Mouse (Mus musculus) limb, embryonic 11.5 days (tissue): ENCODE data around the gene Paqr7. TPM values are rescaled to one million over a fixed set of nuclear protein-coding genes. Genes with fewer than 3 reads are reported as not detected.
A peak's percentile ranks its signal among the peaks of the same experiment; 100 is the strongest.

Experiments used
- ATAC-seq: fragments of 200-750 bp; cut with Nextera tagmentation; 2 replicates; pipeline ENCODE4 v1.8.0; 2017; ENCODE audit warnings: low read depth; ENCODE audit not compliant: insufficient number of reproducible peaks, low FRiP score, low TSS enrichment
- DNase-seq: peaks from one replicate; pipeline ENCODE4 v3.0.0-alpha.2; 2015; ENCODE audit warnings: low spot score
- H3K27ac ChIP-seq: fragments of 300-500 bp; sonication (generic); replicated peaks from 2 replicates; pipeline ENCODE4 v1.5.1; 2014; ENCODE audit warnings: low read depth, mild to moderate bottlenecking, low read length
- H3K27me3 ChIP-seq: fragments of 300-500 bp; sonication (generic); 2 replicates; pipeline ENCODE4 v1.6.1; 2014; ENCODE audit warnings: mild to moderate bottlenecking, low read length, mixed read lengths; ENCODE audit not compliant: control insufficient read depth, insufficient read depth
- H3K36me3 ChIP-seq: fragments of 300-500 bp; sonication (generic); 2 replicates; pipeline ENCODE4 v1.6.1; 2014; ENCODE audit warnings: mild to moderate bottlenecking, low read length, moderate library complexity, mixed read lengths; ENCODE audit not compliant: control insufficient read depth, insufficient read depth
- H3K4me1 ChIP-seq: fragments of 300-500 bp; sonication (generic); 2 replicates; pipeline ENCODE4 v1.6.1; 2014; ENCODE audit warnings: low read length, mixed read lengths; ENCODE audit not compliant: control insufficient read depth, insufficient read depth
- H3K4me2 ChIP-seq: fragments of 300-500 bp; sonication (generic); 2 replicates; pipeline ENCODE4 v1.6.1; 2014; ENCODE audit warnings: low read depth, mild to moderate bottlenecking, moderate library complexity; ENCODE audit not compliant: severe bottlenecking
- H3K4me3 ChIP-seq: fragments of 300-500 bp; sonication (generic); 2 replicates; pipeline ENCODE4 v1.5.1; 2014; ENCODE audit warnings: low read depth, low read length
- H3K9ac ChIP-seq: fragments of 300-500 bp; sonication (generic); 2 replicates; pipeline ENCODE4 v1.6.1; 2014; ENCODE audit warnings: mild to moderate bottlenecking, low read length
- H3K9me3 ChIP-seq: fragments of 300-500 bp; sonication (generic); 2 replicates; pipeline ENCODE4 v1.6.1; 2016; ENCODE audit warnings: low read length; ENCODE audit not compliant: control insufficient read depth
- WGBS: fragments of 180-500 bp; shearing (Covaris S2); extraction: QIAGEN DNeasy Blood & Tissue Kit; methylation state at CpG from one replicate; pipeline ENCODE4 v1.1.7; 2014; 5-methylcytosine and 5-hydroxymethylcytosine counted together
- polyA plus RNA-seq: library from polyadenylated mRNA; unstranded; fragments of >200 nt; fragmentation: Nextera tagmentation; extraction: Ambion mirVana; gene quantifications from 2 replicates; pipeline ENCODE4 v1.2.1, GENCODE M21; 2014

The Paqr7 gene
- polyA plus RNA-seq, 1 experiment from 2014 or later: 0.88 TPM

DNA sequence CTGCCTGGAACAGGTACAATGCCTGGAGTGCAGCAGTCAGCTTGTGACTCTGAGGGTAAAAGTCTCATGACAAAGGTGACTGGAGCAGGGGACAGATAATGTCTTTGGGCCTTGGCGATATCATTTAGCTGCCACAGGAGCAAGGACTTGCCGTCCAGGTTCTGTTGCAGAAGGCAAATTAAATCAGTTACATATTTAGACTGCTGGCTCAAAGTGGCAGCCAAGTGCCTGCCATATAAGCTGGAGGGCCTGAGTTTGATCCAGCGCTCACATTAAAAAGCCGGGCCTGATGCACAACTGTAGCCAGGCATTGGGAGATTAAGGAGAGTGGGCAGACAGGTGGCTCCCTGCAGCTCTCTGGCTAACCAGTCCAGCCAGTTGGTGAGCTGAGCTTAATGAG, 16.7 kb upstream of the Paqr7 start:
- WGBS: 90% methylated on average over 4 of the region's 4 CpGs
- Histone ChIP-seq H3K4me3 (no peak overlapping the region), H3K27me3 (no peaks in the 10 kb centered on the region; the same call in 1 of the 2 replicates), H3K4me1 (no peaks in the 10 kb centered on the region), H3K9ac (no peak overlapping the region), H3K4me2 (no peak overlapping the region), H3K27ac (no peak overlapping the region), H3K9me3 (no peaks in the 10 kb centered on the region), H3K36me3 (peaks cover 5% of the 10 kb centered on the region; the same call in 1 of the 2 replicates)
- ATAC-seq: no peak
- no peak for DNase-seq

DNA sequence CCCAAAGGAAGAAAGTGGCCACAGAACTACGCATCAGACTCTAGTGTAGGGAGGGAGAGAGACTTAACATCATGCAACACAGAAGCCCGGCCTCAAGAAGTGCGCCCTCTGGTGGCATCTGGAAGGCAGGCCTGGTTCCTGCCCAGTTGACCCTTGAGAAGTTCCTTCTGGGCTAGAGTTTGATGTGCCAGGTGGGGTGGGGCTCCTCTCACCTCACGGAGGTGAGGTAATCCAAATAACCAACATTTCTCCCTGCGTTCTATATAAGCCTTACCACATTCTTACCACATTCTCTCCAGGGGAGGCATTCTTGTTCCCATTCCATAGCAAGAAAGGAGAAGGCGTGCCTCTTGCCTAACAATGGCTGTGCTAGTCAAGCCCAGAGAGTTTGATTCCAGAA, 15.6 kb upstream of the Paqr7 start:
- Histone ChIP-seq H3K9me3 (no peaks in the 10 kb centered on the region), H3K9ac (no peak overlapping the region), H3K36me3 (peaks cover 2% of the 10 kb centered on the region; the same call in 1 of the 2 replicates), H3K4me3 (no peak overlapping the region), H3K27ac (no peak overlapping the region), H3K27me3 (no peaks in the 10 kb centered on the region; the same call in 1 of the 2 replicates), H3K4me1 (no peaks in the 10 kb centered on the region), H3K4me2 (no peak overlapping the region)
- ATAC-seq (no peak), DNase-seq (peak; percentile 82)
- WGBS: 25% methylated on average over 6 of the region's 6 CpGs

DNA sequence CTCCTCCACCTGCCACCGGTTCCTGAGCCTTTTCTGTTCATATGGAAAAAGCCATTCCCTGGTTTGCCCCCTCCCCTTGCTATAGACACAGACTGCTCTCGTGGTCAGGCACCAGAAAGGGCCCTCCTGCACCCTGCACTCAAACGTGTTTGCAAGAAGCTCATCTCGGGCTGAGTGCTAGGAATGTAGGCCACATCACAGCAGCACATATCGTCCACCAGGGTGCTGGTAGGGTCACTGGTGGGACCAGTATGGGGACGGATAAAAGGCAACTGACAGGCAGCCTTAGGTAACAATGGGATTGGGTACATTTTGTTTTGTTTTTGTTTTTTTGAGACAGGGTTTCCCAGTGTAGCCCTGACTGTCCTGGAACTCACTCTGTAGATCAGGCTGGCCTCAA, 15.2 kb upstream of the Paqr7 start:
- Histone ChIP-seq H3K27me3 (no peaks in the 10 kb centered on the region; the same call in 1 of the 2 replicates), H3K27ac (no peak overlapping the region), H3K4me3 (no peak overlapping the region), H3K9me3 (no peaks in the 10 kb centered on the region), H3K36me3 (peaks cover 2% of the 10 kb centered on the region; the same call in 1 of the 2 replicates), H3K4me2 (no peak overlapping the region), H3K9ac (no peak overlapping the region), H3K4me1 (no peaks in the 10 kb centered on the region)
- ATAC-seq: no peak
- 57% methylated on average over 6 of the region's 6 CpGs for WGBS
- DNase-seq: no peak

DNA sequence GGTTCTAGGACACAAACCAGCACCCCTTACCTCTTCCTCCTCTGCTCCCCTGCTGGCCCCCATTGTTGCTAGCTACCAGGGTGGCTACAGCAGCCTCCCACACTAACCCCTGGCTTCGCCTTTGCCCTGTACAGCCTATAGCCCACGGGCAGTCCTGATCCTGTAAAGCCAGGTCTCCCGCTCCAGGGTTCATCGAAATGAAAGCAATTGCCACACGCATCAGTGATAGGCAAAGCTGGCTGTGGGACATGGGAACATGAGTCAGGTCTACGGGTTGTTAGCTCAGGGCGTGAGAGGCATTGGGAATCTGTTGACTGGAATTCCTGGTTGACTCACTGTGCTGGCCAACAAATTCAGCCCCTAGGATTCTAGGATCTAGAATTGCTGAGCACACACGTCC, 14.1 kb upstream of the Paqr7 start:
- DNase-seq (no peak), ATAC-seq (no peak)
- Histone ChIP-seq H3K4me1 (no peaks in the 10 kb centered on the region), H3K4me3 (no peak overlapping the region), H3K4me2 (no peak overlapping the region), H3K27ac (no peak overlapping the region), H3K36me3 (no peaks in the 10 kb centered on the region), H3K27me3 (no peaks in the 10 kb centered on the region; the same call in 1 of the 2 replicates), H3K9ac (no peak overlapping the region), H3K9me3 (no peaks in the 10 kb centered on the region)
- WGBS: 83% methylated on average over 8 of the region's 8 CpGs

DNA sequence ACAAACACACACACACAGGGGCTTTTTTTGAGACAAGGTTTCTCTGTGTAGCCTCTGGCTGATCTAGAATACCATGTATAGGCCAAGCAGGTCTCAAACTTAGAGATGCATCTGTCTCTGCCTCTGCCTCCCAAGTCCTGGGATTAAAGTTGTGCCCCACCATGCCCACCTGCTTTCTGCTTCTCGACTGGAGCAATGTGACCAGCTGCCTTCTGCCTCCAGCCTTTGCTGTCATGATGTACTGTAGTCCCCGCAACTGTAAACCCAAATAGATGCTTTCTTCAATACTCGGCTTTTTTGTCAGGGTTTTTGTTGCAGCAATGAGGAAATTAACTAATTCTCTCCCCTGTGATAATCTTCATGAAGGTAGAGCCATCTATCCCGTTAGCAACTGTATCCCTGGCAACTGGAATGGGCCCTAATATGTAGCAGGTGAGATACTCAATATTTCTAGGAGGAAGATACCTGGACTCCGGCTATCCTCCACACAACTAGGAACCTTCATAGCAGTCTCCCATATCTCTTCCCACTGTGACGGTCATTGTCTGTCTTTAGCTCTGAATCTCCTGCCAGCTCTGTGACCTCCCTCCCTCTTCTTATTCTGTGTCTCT, 13.3 kb upstream of the Paqr7 start:
- no peak overlapping the region for H3K4me3 ChIP-seq
- H3K9ac ChIP-seq: no peak overlapping the region
- no peak for ATAC-seq
- H3K36me3 ChIP-seq: no peaks in the 10 kb centered on the region
- no peak overlapping the region for H3K27ac ChIP-seq
- DNase-seq: no peak
- no peaks in the 10 kb centered on the region for H3K9me3 ChIP-seq
- H3K27me3 ChIP-seq: no peaks in the 10 kb centered on the region; the same call in 1 of the 2 replicates
- WGBS: 74% methylated on average over 6 of the region's 6 CpGs
- H3K4me1 ChIP-seq: no peaks in the 10 kb centered on the region
- no peak overlapping the region for H3K4me2 ChIP-seq

DNA sequence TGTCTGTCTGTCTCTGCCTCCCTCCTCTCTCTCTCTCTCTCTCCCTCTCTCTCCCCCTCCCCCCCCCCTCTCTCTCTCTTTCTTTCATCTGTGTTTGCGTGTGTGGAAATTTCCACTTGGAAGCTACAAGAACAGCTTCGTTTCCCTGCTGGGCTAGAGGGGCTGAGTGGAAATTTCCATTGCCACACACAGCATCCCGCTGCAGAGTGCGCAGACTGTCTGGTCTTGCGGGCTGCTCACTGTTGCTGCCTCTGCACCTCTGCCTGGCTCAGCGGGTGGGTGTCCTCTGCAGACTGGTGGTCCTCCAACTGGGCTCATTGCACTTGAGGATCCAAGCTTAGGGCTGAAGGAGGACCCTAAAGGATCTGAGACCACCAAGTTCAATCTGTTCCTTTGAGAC, 12.8 kb upstream of the Paqr7 start:
- Histone ChIP-seq H3K36me3 (no peaks in the 10 kb centered on the region), H3K4me3 (no peak overlapping the region), H3K4me2 (no peak overlapping the region), H3K27ac (no peak overlapping the region), H3K9me3 (no peaks in the 10 kb centered on the region), H3K27me3 (no peaks in the 10 kb centered on the region; the same call in 1 of the 2 replicates), H3K9ac (no peak overlapping the region), H3K4me1 (no peaks in the 10 kb centered on the region)
- DNase-seq (no peak), ATAC-seq (no peak)
- 64% methylated on average over 6 of the region's 6 CpGs for WGBS

DNA sequence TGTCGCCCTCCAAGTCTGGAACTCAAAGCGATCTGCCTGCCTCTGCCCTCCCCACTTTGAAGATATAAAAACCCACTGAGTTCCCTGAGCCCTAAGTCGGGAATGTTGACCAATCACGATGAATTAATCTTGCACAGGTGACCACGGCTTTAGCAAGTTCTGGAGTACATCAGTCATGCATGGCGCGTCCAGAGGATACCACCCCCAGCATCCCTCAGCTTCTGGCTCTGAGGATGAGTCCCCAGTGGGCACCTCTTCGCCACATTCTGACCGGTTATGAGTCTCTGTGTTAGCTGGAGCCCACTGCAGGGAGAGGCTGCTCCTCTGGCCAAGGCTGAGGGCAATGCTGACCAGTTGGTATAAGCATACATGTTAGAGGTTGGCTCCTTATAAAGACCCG, 12.3 kb upstream of the Paqr7 start:
- WGBS: 87% methylated on average over 10 of the region's 10 CpGs
- Histone ChIP-seq H3K4me2 (no peak overlapping the region), H3K4me3 (no peak overlapping the region), H3K9me3 (no peaks in the 10 kb centered on the region), H3K9ac (no peak overlapping the region), H3K27me3 (no peaks in the 10 kb centered on the region; the same call in 1 of the 2 replicates), H3K4me1 (no peaks in the 10 kb centered on the region), H3K27ac (no peak overlapping the region), H3K36me3 (no peaks in the 10 kb centered on the region)
- ATAC-seq (no peak), DNase-seq (no peak)

DNA sequence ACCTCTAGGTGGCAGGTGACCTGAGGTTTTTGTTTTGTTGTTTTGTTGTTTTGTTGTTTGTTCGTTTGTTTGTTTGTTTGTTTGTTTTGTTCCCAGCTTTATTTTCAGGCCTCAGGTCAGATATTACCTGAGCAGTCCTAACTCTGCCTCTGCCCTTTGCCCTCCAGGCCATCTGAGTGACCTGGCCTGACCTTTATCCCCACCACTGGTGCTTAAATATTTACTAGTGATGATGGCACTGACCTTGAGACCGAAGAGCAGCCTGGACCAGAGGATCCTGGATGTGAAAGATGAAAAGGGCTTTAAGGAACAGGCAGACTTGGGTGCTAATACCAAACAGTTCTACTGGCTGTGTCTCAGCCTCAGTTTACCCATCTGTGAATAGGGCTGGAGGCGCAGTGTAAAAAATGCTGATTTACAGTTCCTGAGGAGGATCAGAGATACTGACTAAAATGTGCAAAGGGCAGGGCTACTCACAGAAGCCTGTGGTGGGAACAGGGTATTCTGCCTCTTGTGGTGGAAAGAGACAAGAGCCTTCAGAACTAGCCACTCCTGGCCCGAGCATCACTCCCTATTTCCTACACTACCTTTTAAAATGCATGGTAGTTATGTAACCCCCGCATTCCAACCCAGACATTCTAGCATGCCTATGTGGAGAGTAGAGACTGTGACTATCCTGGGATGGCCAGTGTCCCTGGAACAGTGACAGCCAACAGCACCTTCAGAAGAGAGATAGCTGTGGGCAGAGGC, 11.2 kb upstream of the Paqr7 start:
- H3K4me3 ChIP-seq: no peak overlapping the region
- H3K9me3 ChIP-seq: no peaks in the 10 kb centered on the region
- no peaks in the 10 kb centered on the region; the same call in 1 of the 2 replicates for H3K27me3 ChIP-seq
- no peak overlapping the region for H3K9ac ChIP-seq
- no peaks in the 10 kb centered on the region for H3K36me3 ChIP-seq
- ATAC-seq (no peak), DNase-seq (no peak)
- H3K4me2 ChIP-seq: no peak overlapping the region
- no peak overlapping the region for H3K27ac ChIP-seq
- H3K4me1 ChIP-seq: no peaks in the 10 kb centered on the region
- WGBS: 84% methylated on average over 5 of the region's 5 CpGs
